Mouse (Mus musculus) heart, postnatal 0 days (tissue): ENCODE measurements around the gene Pigk.

Experiments used
- CTCF ChIP-seq: IDR thresholded peaks from 2 replicates; pipeline ENCODE4 v1.5.1; 2016; ENCODE audit warnings: antibody characterized with exemption, control low read depth, low read depth
- EP300 ChIP-seq: IDR thresholded peaks from 2 replicates; pipeline ENCODE4 v1.6.1; 2016; ENCODE audit warnings: antibody characterized with exemption, low read depth

- TF ChIP-seq CTCF (no peak), EP300 (no peak)
Observed at GRCm38 (mm10) chr3:152688532-152688931, 25.4 kb upstream of the Pigk start.
